Mouse (Mus musculus): ENCODE measurements around the gene Calhm6. TPM values are rescaled to one million over a fixed set of nuclear protein-coding genes. Genes with fewer than 3 reads are reported as not detected.

Gene Calhm6
- 0.23 and 0.38 TPM in 2 replicates for polyA plus RNA-seq (2012; rRNA removed)

GRCm38 (mm10) chr10:34127392-34128378 lies at the start of gene Calhm6:
Gene Calhm6 (minus strand): TSS chr10:34127984.
- DNase-seq (ENCODE audit: low read depth), result peak; percentile 68
- TF ChIP-seq CTCF (IDR thresholded peaks at IDR 0.05; ENCODE audit: borderline replicate concordance, extremely low read depth, insufficient read depth, insufficient read length) (no peak), POLR2A (IDR thresholded peaks at IDR 0.05; ENCODE audit: borderline replicate concordance, extremely low read depth, insufficient read depth, insufficient read length, poor library complexity, severe bottlenecking) (no peak)

GRCm38 (mm10) chr10:34175870-34176606 lies 48.3 kb upstream of the Calhm6 start:
- peak; percentile 12 for DNase-seq (ENCODE audit: low read depth)
- TF ChIP-seq POLR2A (IDR thresholded peaks at IDR 0.05; ENCODE audit: borderline replicate concordance, extremely low read depth, insufficient read depth, insufficient read length, poor library complexity, severe bottlenecking), result no peak
- no peak for TF ChIP-seq CTCF (IDR thresholded peaks at IDR 0.05; ENCODE audit: borderline replicate concordance, extremely low read depth, insufficient read depth, insufficient read length)

GRCm38 (mm10) chr10:34172663-34173282 lies 45.0 kb upstream of the Calhm6 start:
- no peak for DNase-seq (ENCODE audit: low read depth)
- TF ChIP-seq CTCF (IDR thresholded peaks at IDR 0.05; ENCODE audit: borderline replicate concordance, extremely low read depth, insufficient read depth, insufficient read length) (no peak), POLR2A (IDR thresholded peaks at IDR 0.05; ENCODE audit: borderline replicate concordance, extremely low read depth, insufficient read depth, insufficient read length, poor library complexity, severe bottlenecking) (no peak)

GRCm38 (mm10) chr10:34171660-34172059 lies 43.9 kb upstream of the Calhm6 start:
- no peak for DNase-seq (ENCODE audit: low read depth)
- TF ChIP-seq CTCF (IDR thresholded peaks at IDR 0.05; ENCODE audit: borderline replicate concordance, extremely low read depth, insufficient read depth, insufficient read length) (no peak), POLR2A (IDR thresholded peaks at IDR 0.05; ENCODE audit: borderline replicate concordance, extremely low read depth, insufficient read depth, insufficient read length, poor library complexity, severe bottlenecking) (no peak)

DNA sequence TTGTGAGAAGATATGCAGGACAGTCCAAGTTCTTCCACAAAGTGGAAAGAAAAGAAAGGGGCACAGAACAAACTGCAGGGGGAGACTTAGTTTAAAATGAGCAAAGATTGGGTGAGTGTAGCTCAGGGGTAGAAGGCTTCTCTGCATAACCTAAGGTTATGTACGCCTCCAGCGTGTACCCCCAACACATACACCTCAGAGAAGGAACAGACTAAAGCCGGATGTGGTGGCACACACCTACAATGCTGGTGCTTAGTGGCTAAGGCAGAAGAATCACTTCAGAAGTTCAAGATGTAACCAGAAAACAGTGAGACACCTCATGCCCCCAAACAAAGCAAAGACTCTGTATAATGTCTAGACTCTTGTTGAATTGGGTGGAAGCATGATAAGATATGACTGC lies 43.4 kb upstream of the Calhm6 start:
- no peak for TF ChIP-seq CTCF (IDR thresholded peaks at IDR 0.05; ENCODE audit: borderline replicate concordance, extremely low read depth, insufficient read depth, insufficient read length)
- no peak for TF ChIP-seq POLR2A (IDR thresholded peaks at IDR 0.05; ENCODE audit: borderline replicate concordance, extremely low read depth, insufficient read depth, insufficient read length, poor library complexity, severe bottlenecking)
- DNase-seq (ENCODE audit: low read depth), result no peak

DNA sequence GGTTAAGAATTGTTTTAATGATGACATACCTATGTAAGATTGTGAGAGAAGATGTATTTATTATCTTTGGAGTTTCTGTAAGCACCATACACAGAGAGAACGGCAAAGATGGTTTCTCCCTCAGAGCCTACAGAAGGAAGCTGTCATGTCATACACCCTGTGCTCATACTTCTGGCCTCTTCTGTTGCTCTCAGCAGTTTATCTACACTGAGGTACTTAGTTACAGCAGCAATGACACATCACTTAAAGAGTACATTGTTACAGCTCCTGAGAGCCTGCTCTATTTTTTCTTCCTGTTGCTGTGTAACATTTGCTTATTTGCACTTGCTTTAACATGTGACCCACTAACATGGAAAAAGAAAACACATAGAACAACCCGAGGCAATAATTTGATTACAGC lies 39.2 kb upstream of the Calhm6 start:
- DNase-seq (ENCODE audit: low read depth), result no peak
- TF ChIP-seq POLR2A (IDR thresholded peaks at IDR 0.05; ENCODE audit: borderline replicate concordance, extremely low read depth, insufficient read depth, insufficient read length, poor library complexity, severe bottlenecking) (no peak), CTCF (IDR thresholded peaks at IDR 0.05; ENCODE audit: borderline replicate concordance, extremely low read depth, insufficient read depth, insufficient read length) (no peak)

DNA sequence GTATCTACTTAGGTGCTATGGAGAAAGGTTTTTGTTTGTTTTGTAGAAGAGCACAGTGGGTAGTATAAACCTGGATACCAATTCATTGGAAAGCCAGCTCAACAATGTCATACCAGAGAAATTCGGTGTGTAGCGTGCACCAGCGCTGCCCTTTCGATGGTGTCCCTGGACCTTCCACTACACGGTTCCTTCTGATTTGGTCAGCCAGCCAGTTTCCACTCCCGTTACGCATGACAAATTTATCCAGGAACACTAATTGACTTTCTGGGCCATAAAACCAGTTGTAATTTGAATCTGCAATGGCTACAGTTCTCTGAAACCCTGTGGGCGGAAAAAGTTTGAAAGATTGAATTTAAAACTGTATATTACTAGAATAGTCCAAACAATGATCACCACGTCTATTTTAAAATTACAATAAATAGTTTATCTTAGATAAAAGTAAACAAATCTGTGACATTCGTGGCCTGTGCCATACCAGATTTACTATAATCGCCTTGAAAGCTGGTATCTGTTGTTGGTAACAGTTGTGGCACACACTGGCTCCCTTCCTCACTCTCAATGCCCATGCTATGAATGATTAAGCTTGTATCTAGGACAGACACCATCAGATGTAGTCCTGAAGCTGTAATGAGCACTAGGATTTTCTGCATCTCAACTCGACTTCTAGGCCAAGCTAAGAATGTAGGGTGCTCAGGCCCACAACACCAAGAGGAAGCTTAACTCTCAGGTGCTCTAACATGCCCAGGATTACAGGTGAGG lies 28.2 kb upstream of the Calhm6 start:
- TF ChIP-seq POLR2A (IDR thresholded peaks at IDR 0.05; ENCODE audit: borderline replicate concordance, extremely low read depth, insufficient read depth, insufficient read length, poor library complexity, severe bottlenecking) (no peak), CTCF (IDR thresholded peaks at IDR 0.05; ENCODE audit: borderline replicate concordance, extremely low read depth, insufficient read depth, insufficient read length) (no peak)

GRCm38 (mm10) chr10:34151827-34152226 lies 24.0 kb upstream of the Calhm6 start:
- peak; percentile 29 for DNase-seq (ENCODE audit: low read depth)
- TF ChIP-seq CTCF (IDR thresholded peaks at IDR 0.05; ENCODE audit: borderline replicate concordance, extremely low read depth, insufficient read depth, insufficient read length) (peak; percentile 27; the same call in 1 of the 2 replicates), POLR2A (IDR thresholded peaks at IDR 0.05; ENCODE audit: borderline replicate concordance, extremely low read depth, insufficient read depth, insufficient read length, poor library complexity, severe bottlenecking) (no peak)

More for the DNA sequence above, 28.2 kb upstream of the Calhm6 start:
- DNase-seq (ENCODE audit: low read depth), result no peak

DNA sequence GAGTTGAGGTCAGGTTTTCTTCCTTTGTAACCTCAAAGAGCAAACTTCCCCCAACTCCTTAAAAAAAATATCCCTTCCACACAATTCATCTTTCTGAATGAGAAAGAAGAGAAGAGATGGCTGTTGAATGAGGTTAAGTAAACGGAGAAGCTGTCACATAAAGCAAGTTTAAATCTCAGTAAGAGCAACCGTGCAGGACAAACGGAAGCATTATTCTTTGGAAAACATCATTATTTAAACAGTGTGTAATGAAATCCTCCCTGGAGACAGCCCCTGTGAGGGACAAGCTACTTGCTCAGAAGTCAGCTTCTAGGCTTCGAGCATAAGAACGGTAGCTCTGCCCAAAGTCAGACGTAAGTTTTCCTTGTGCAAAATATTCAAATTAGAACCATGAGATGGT lies 22.7 kb upstream of the Calhm6 start:
- no peak for TF ChIP-seq POLR2A (IDR thresholded peaks at IDR 0.05; ENCODE audit: borderline replicate concordance, extremely low read depth, insufficient read depth, insufficient read length, poor library complexity, severe bottlenecking)
- TF ChIP-seq CTCF (IDR thresholded peaks at IDR 0.05; ENCODE audit: borderline replicate concordance, extremely low read depth, insufficient read depth, insufficient read length), result no peak
- no peak for DNase-seq (ENCODE audit: low read depth)

- TF ChIP-seq POLR2A (IDR thresholded peaks at IDR 0.05; ENCODE audit: borderline replicate concordance, extremely low read depth, insufficient read depth, insufficient read length, poor library complexity, severe bottlenecking) (no peak), CTCF (IDR thresholded peaks at IDR 0.05; ENCODE audit: borderline replicate concordance, extremely low read depth, insufficient read depth, insufficient read length) (no peak)
- no peak for DNase-seq (ENCODE audit: low read depth)
Measured at GRCm38 (mm10) chr10:34149772-34150171, 22.0 kb upstream of the Calhm6 start.
